Mouse (Mus musculus): ENCODE measurements at regions not wholly inside any gene's neighbourhood (a gene's known extent, or its start where the extent isn't known, plus 50 kb on each side); places are given as distances from the start of the nearest gene placed in this dataset.
A peak's percentile ranks its signal among the peaks of the same experiment; 100 is the strongest.

- H3K4me1 ChIP-seq (ENCODE audit: control insufficient read depth in 1 of 2, insufficient read depth in 2 of 2, low read length in 2 of 2): no peaks in the 10 kb centered on the region
- H3K27me3 ChIP-seq (ENCODE audit: control insufficient read depth in 1 of 2, insufficient read depth in 2 of 2, low read length in 2 of 2): no peaks in the 10 kb centered on the region
- DNase-seq (ENCODE audit: low read depth, low spot score): peak; percentile 46
- H3K79me2 ChIP-seq (ENCODE audit: control insufficient read depth, insufficient read depth, low read length, poor library complexity): no peaks in the 10 kb centered on the region
- H3K9ac ChIP-seq (ENCODE audit: control insufficient read depth, low read depth, low read length, poor library complexity, severe bottlenecking): no peak overlapping the region
- TF ChIP-seq CHD2 (IDR thresholded peaks at IDR 0.05; ENCODE audit: low read length) (no peak), USF1 (IDR thresholded peaks at IDR 0.05; ENCODE audit: low read depth, low read length) (no peak), ZNF384 (IDR thresholded peaks at IDR 0.05; ENCODE audit: low read depth, low read length) (no peak), UBTF (IDR thresholded peaks at IDR 0.05; ENCODE audit: borderline replicate concordance, insufficient read depth, low read depth, low read length) (no peak), MAZ (IDR thresholded peaks at IDR 0.05; ENCODE audit: low read depth, low read length) (no peak)
- no peak overlapping the region for H3K27ac ChIP-seq (ENCODE audit: control insufficient read depth, low read depth, low read length)
- no peak overlapping the region for H3K4me3 ChIP-seq (ENCODE audit: control insufficient read depth in 1 of 2, insufficient read depth in 1 of 2, low read depth in 2 of 2, low read length in 2 of 2)
- no peaks in the 10 kb centered on the region for H3K36me3 ChIP-seq (ENCODE audit: control insufficient read depth in 1 of 2, insufficient read depth in 2 of 2, low read length in 2 of 2)
- H3K9me3 ChIP-seq (replicated peaks; ENCODE audit: insufficient read depth, low read length): no peaks in the 10 kb centered on the region
Measured at GRCm38 (mm10) chr7:118001121-118001520, 114.9 kb downstream of the Rps15a start.

GRCm38 (mm10) chr7:117982177-117982576 lies 133.8 kb downstream of the Rps15a start:
- no peak overlapping the region for H3K27ac ChIP-seq (ENCODE audit: control insufficient read depth, low read depth, low read length)
- no peak overlapping the region for H3K9ac ChIP-seq (ENCODE audit: control insufficient read depth, low read depth, low read length, poor library complexity, severe bottlenecking)
- no peaks in the 10 kb centered on the region for H3K79me2 ChIP-seq (ENCODE audit: control insufficient read depth, insufficient read depth, low read length, poor library complexity)
- DNase-seq (ENCODE audit: low read depth, low spot score): no peak
- TF ChIP-seq USF2 (IDR thresholded peaks at IDR 0.05; ENCODE audit: borderline replicate concordance in 1 of 2, insufficient read depth in 1 of 2, low read depth in 1 of 2, low read length in 2 of 2): no peak
- TF ChIP-seq TCF12 (IDR thresholded peaks at IDR 0.05; ENCODE audit: low read depth, low read length): no peak
- TF ChIP-seq CHD2 (IDR thresholded peaks at IDR 0.05; ENCODE audit: low read length): no peak
- no peak for TF ChIP-seq UBTF (IDR thresholded peaks at IDR 0.05; ENCODE audit: borderline replicate concordance, insufficient read depth, low read depth, low read length)
- no peak for TF ChIP-seq GABPA (IDR thresholded peaks at IDR 0.05; ENCODE audit: low read depth, low read length)
- no peak for TF ChIP-seq E2F4 (IDR thresholded peaks at IDR 0.05; ENCODE audit: borderline replicate concordance, low read depth, low read length)
- TF ChIP-seq USF1 (IDR thresholded peaks at IDR 0.05; ENCODE audit: low read depth, low read length): no peak
- no peak for TF ChIP-seq NRF1 (IDR thresholded peaks at IDR 0.05; ENCODE audit: insufficient read depth, low read depth, low read length, poor library complexity, severe bottlenecking)
- no peaks in the 10 kb centered on the region for H3K9me3 ChIP-seq (replicated peaks; ENCODE audit: insufficient read depth, low read length)
- H3K4me1 ChIP-seq (ENCODE audit: control insufficient read depth in 1 of 2, insufficient read depth in 2 of 2, low read length in 2 of 2): no peaks in the 10 kb centered on the region
- no peak overlapping the region for H3K4me3 ChIP-seq (ENCODE audit: control insufficient read depth in 1 of 2, insufficient read depth in 1 of 2, low read depth in 2 of 2, low read length in 2 of 2)
- H3K27me3 ChIP-seq (ENCODE audit: control insufficient read depth in 1 of 2, insufficient read depth in 2 of 2, low read length in 2 of 2): no peaks in the 10 kb centered on the region
- no peaks in the 10 kb centered on the region for H3K36me3 ChIP-seq (ENCODE audit: control insufficient read depth in 1 of 2, insufficient read depth in 2 of 2, low read length in 2 of 2)

GRCm38 (mm10) chr7:117971176-117971575 lies 144.8 kb downstream of the Rps15a start:
- no peaks in the 10 kb centered on the region for H3K27me3 ChIP-seq (ENCODE audit: control insufficient read depth in 1 of 2, insufficient read depth in 2 of 2, low read length in 2 of 2)
- TF ChIP-seq POLR2AphosphoS2 (IDR thresholded peaks at IDR 0.05; ENCODE audit: low read length): no peak
- no peak overlapping the region for H3K27ac ChIP-seq (ENCODE audit: control insufficient read depth, low read depth, low read length)
- no peak for DNase-seq (ENCODE audit: low read depth, low spot score)
- H3K36me3 ChIP-seq (ENCODE audit: control insufficient read depth in 1 of 2, insufficient read depth in 2 of 2, low read length in 2 of 2): no peaks in the 10 kb centered on the region
- no peak overlapping the region for H3K9ac ChIP-seq (ENCODE audit: control insufficient read depth, low read depth, low read length, poor library complexity, severe bottlenecking)
- H3K4me3 ChIP-seq (ENCODE audit: control insufficient read depth in 1 of 2, insufficient read depth in 1 of 2, low read depth in 2 of 2, low read length in 2 of 2): no peak overlapping the region
- no peaks in the 10 kb centered on the region for H3K9me3 ChIP-seq (replicated peaks; ENCODE audit: insufficient read depth, low read length)
- H3K4me1 ChIP-seq (ENCODE audit: control insufficient read depth in 1 of 2, insufficient read depth in 2 of 2, low read length in 2 of 2): no peaks in the 10 kb centered on the region
- no peaks in the 10 kb centered on the region for H3K79me2 ChIP-seq (ENCODE audit: control insufficient read depth, insufficient read depth, low read length, poor library complexity)
